Mouse (Mus musculus): ENCODE data around the gene Pdgfc.

GRCm38 (mm10) chr3:81143730-81144129 lies 107.5 kb downstream of the Pdgfc start:
- TF ChIP-seq CTCF (IDR thresholded peaks at IDR 0.05; ENCODE audit: low read depth) (no peak), EP300 (IDR thresholded peaks at IDR 0.05; ENCODE audit: low read depth) (no peak)

Measured in liver, embryonic 14.5 days (tissue).